Mouse (Mus musculus): Measurements from ENCODE around the gene Gpc2. TPM values are rescaled to one million over a fixed set of nuclear protein-coding genes. Genes with fewer than 3 reads are reported as not detected.

The Gpc2 gene
- polyA plus RNA-seq, 2 experiments, result 6.4 to 183 TPM

GRCm38 (mm10) chr5:138251144-138251543 lies 28.7 kb downstream of the Gpc2 start:
- peaks cover 7% of the 10 kb centered on the region for H3K4me1 ChIP-seq (ENCODE audit: control insufficient read depth, insufficient read depth, low read length)
- TF ChIP-seq POLR2A (IDR thresholded peaks at IDR 0.05; ENCODE audit: borderline replicate concordance, extremely low read depth, insufficient read depth, insufficient read length), result no peak
- H3K9ac ChIP-seq (ENCODE audit: low read depth, low read length, severe bottlenecking), result no peak overlapping the region
- no peak overlapping the region for H3K27ac ChIP-seq (replicated peaks; ENCODE audit: low read depth, low read length)
- DNase-seq (ENCODE audit: low spot score), result no peak
- H3K36me3 ChIP-seq (ENCODE audit: control insufficient read depth, insufficient read depth, low read length), result no peaks in the 10 kb centered on the region
- no peak for ATAC-seq (ENCODE audit: low FRiP score, low read depth)
- no peak overlapping the region for H3K4me3 ChIP-seq (replicated peaks; ENCODE audit: low read length)
- WGBS, result 81% methylated on average over 12 of the region's 12 CpGs
- no peaks in the 10 kb centered on the region for H3K27me3 ChIP-seq (ENCODE audit: control insufficient read depth, insufficient read depth, low read length)
- H3K4me2 ChIP-seq (replicated peaks; ENCODE audit: low read depth, low read length, severe bottlenecking), result no peak overlapping the region
- H3K9me3 ChIP-seq (ENCODE audit: control insufficient read depth, low read length), result no peaks in the 10 kb centered on the region

DNA sequence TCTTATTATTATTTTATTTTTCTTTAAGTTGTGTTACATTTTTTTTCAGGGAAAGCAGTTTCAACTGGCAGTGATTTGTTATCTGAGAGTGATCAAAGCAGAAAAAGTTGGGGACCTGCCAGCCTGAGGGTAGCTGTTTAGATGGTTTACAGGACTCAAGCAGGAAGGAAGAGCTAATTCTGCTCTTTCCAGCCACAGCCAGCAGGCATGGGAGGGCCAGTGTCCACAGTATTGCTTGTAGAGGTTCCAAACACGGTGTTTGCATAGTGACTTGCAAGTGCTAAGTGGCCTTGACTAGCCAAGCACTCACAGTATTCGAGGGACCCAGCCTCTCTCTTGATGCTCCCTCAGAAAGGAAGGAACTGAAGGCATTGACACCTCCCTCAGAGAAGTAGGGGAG lies 38.3 kb downstream of the Gpc2 start:
- Histone ChIP-seq H3K9me3 (ENCODE audit: control insufficient read depth, low read length) (no peaks in the 10 kb centered on the region), H3K4me1 (ENCODE audit: control insufficient read depth, insufficient read depth, low read length) (no peaks in the 10 kb centered on the region), H3K27me3 (ENCODE audit: control insufficient read depth, insufficient read depth, low read length) (no peaks in the 10 kb centered on the region), H3K4me3 (replicated peaks; ENCODE audit: low read length) (no peak overlapping the region), H3K36me3 (ENCODE audit: control insufficient read depth, insufficient read depth, low read length) (no peaks in the 10 kb centered on the region), H3K27ac (replicated peaks; ENCODE audit: low read depth, low read length) (no peak overlapping the region), H3K4me2 (replicated peaks; ENCODE audit: low read depth, low read length, severe bottlenecking) (no peak overlapping the region), H3K9ac (ENCODE audit: low read depth, low read length, severe bottlenecking) (no peak overlapping the region)
- no peak for DNase-seq (ENCODE audit: low spot score)
- ATAC-seq (ENCODE audit: low FRiP score, low read depth), result no peak
- 30% methylated on average over 2 of the region's 2 CpGs for WGBS
- TF ChIP-seq POLR2A (IDR thresholded peaks at IDR 0.05; ENCODE audit: borderline replicate concordance, extremely low read depth, insufficient read depth, insufficient read length), result no peak

- Histone ChIP-seq H3K27me3 (ENCODE audit: control insufficient read depth, insufficient read depth, low read length) (no peaks in the 10 kb centered on the region), H3K9me3 (ENCODE audit: control insufficient read depth, low read length) (no peaks in the 10 kb centered on the region), H3K27ac (replicated peaks; ENCODE audit: low read depth, low read length) (no peak overlapping the region), H3K4me1 (ENCODE audit: control insufficient read depth, insufficient read depth, low read length) (no peaks in the 10 kb centered on the region), H3K9ac (ENCODE audit: low read depth, low read length, severe bottlenecking) (no peak overlapping the region), H3K4me3 (replicated peaks; ENCODE audit: low read length) (no peak overlapping the region), H3K36me3 (ENCODE audit: control insufficient read depth, insufficient read depth, low read length) (no peaks in the 10 kb centered on the region), H3K4me2 (replicated peaks; ENCODE audit: low read depth, low read length, severe bottlenecking) (no peak overlapping the region)
- ATAC-seq (ENCODE audit: low FRiP score, low read depth) (no peak), DNase-seq (ENCODE audit: low spot score) (no peak)
- no peak for TF ChIP-seq POLR2A (IDR thresholded peaks at IDR 0.05; ENCODE audit: borderline replicate concordance, extremely low read depth, insufficient read depth, insufficient read length)
Measured at GRCm38 (mm10) chr5:138234224-138234623, 45.6 kb downstream of the Gpc2 start.

- Histone ChIP-seq H3K4me3 (replicated peaks; ENCODE audit: low read length) (no peak overlapping the region), H3K9me3 (ENCODE audit: control insufficient read depth, low read length) (no peaks in the 10 kb centered on the region), H3K36me3 (ENCODE audit: control insufficient read depth, insufficient read depth, low read length) (no peaks in the 10 kb centered on the region), H3K4me1 (ENCODE audit: control insufficient read depth, insufficient read depth, low read length) (no peaks in the 10 kb centered on the region), H3K4me2 (replicated peaks; ENCODE audit: low read depth, low read length, severe bottlenecking) (no peak overlapping the region), H3K9ac (ENCODE audit: low read depth, low read length, severe bottlenecking) (no peak overlapping the region), H3K27ac (replicated peaks; ENCODE audit: low read depth, low read length) (no peak overlapping the region), H3K27me3 (ENCODE audit: control insufficient read depth, insufficient read depth, low read length) (no peaks in the 10 kb centered on the region)
- 82% methylated on average over 2 of the region's 2 CpGs for WGBS
- no peak for ATAC-seq (ENCODE audit: low FRiP score, low read depth)
- no peak for DNase-seq (ENCODE audit: low spot score)
- no peak for TF ChIP-seq POLR2A (IDR thresholded peaks at IDR 0.05; ENCODE audit: borderline replicate concordance, extremely low read depth, insufficient read depth, insufficient read length)
Measured at GRCm38 (mm10) chr5:138233778-138234177, 46.0 kb downstream of the Gpc2 start.

DNA sequence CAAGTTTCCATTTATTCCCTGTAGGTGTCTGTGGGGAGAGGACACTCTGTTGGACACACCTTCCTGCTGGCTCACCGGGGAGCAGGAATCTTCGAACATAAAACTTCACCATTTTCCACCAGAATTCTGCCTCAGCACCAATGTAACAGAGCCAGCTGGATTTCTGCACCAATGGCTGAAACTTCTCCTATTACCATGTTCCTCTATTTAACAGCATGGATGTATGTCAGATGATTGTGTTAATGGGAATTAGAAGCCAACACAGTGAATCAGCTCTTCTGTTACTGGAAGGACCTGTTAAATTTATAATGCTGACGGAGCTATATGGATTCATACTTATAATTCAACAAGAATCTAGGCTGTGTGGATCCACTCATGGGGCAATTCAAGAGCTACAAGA lies 50.3 kb downstream of the Gpc2 start:
- no peak overlapping the region for H3K27ac ChIP-seq (replicated peaks; ENCODE audit: low read depth, low read length)
- DNase-seq (ENCODE audit: low spot score), result no peak
- no peak for TF ChIP-seq POLR2A (IDR thresholded peaks at IDR 0.05; ENCODE audit: borderline replicate concordance, extremely low read depth, insufficient read depth, insufficient read length)
- no peaks in the 10 kb centered on the region for H3K4me1 ChIP-seq (ENCODE audit: control insufficient read depth, insufficient read depth, low read length)
- H3K9me3 ChIP-seq (ENCODE audit: control insufficient read depth, low read length), result no peaks in the 10 kb centered on the region
- WGBS, result 83% methylated on average over 3 of the region's 3 CpGs
- no peak overlapping the region for H3K4me3 ChIP-seq (replicated peaks; ENCODE audit: low read length)
- no peak overlapping the region for H3K4me2 ChIP-seq (replicated peaks; ENCODE audit: low read depth, low read length, severe bottlenecking)
- H3K36me3 ChIP-seq (ENCODE audit: control insufficient read depth, insufficient read depth, low read length), result no peaks in the 10 kb centered on the region
- H3K9ac ChIP-seq (ENCODE audit: low read depth, low read length, severe bottlenecking), result no peak overlapping the region
- no peaks in the 10 kb centered on the region for H3K27me3 ChIP-seq (ENCODE audit: control insufficient read depth, insufficient read depth, low read length)
- no peak for ATAC-seq (ENCODE audit: low FRiP score, low read depth)

GRCm38 (mm10) chr5:138228026-138228425 lies 51.8 kb downstream of the Gpc2 start:
- H3K27me3 ChIP-seq (ENCODE audit: control insufficient read depth, insufficient read depth, low read length), result no peaks in the 10 kb centered on the region
- H3K4me2 ChIP-seq (replicated peaks; ENCODE audit: low read depth, low read length, severe bottlenecking), result no peak overlapping the region
- H3K27ac ChIP-seq (replicated peaks; ENCODE audit: low read depth, low read length), result no peak overlapping the region
- no peaks in the 10 kb centered on the region for H3K9me3 ChIP-seq (ENCODE audit: control insufficient read depth, low read length)
- no peak overlapping the region for H3K9ac ChIP-seq (ENCODE audit: low read depth, low read length, severe bottlenecking)
- no peak overlapping the region for H3K4me3 ChIP-seq (replicated peaks; ENCODE audit: low read length)
- no peaks in the 10 kb centered on the region for H3K4me1 ChIP-seq (ENCODE audit: control insufficient read depth, insufficient read depth, low read length)
- DNase-seq (ENCODE audit: low spot score), result no peak
- 59% methylated on average over 3 of the region's 3 CpGs for WGBS
- H3K36me3 ChIP-seq (ENCODE audit: control insufficient read depth, insufficient read depth, low read length), result no peaks in the 10 kb centered on the region
- ATAC-seq (ENCODE audit: low FRiP score, low read depth), result no peak
- no peak for TF ChIP-seq POLR2A (IDR thresholded peaks at IDR 0.05; ENCODE audit: borderline replicate concordance, extremely low read depth, insufficient read depth, insufficient read length)

Measured in limb, embryonic 14.5 days (tissue).